Mouse (Mus musculus): Measurements from ENCODE around the gene Sapcd1. TPM values are rescaled to one million over a fixed set of nuclear protein-coding genes. Genes with fewer than 3 reads are reported as not detected.

Sapcd1 gene
- polyA plus RNA-seq, 1 experiment from 2014 or later = 0.64 TPM

- no peak for ATAC-seq
- TF ChIP-seq CTCF (IDR thresholded peaks at IDR 0.05) = no peak
- in situ Hi-C loops (cut with MboI; ENCODE audit: low pct_unique_long_range_greater_than_20kb) = loop anchor here (5.0 kb wide), 1 partner anchor 42 kb away; no protein-coding TSS in a partner anchor
- H3K27me3 ChIP-seq = no peaks in the 10 kb centered on the region
- ChIA-PET CTCF (interaction anchor here (1.4 to 1.5 kb wide), 2 partner anchors 12 to 42 kb away, joined by 3 to 4 read pairs; partner anchors contain the start of gene Ly6g6e), POLR2A (interaction anchor here (1.1 kb wide), 1 partner anchor 16 kb away, joined by 5 read pairs; no protein-coding TSS in a partner anchor)
- no peak for DNase-seq (ENCODE audit: low read depth, low spot score)
Measured at GRCm38 (mm10) chr17:35064378-35064877, 36.6 kb upstream of the Sapcd1 start.

- ChIA-PET CTCF (interaction anchor here (1.5 kb wide), 1 partner anchor 43 kb away, joined by 3 read pairs; no protein-coding TSS in a partner anchor), POLR2A (interaction anchor here (0.6 to 1.3 kb wide), 3 partner anchors 15 to 45 kb away, joined by 3 to 7 read pairs (median 5); no protein-coding TSS in a partner anchor)
- ATAC-seq = no peak
- no peak for TF ChIP-seq CTCF (IDR thresholded peaks at IDR 0.05)
- in situ Hi-C loops (cut with MboI; ENCODE audit: low pct_unique_long_range_greater_than_20kb) = loop anchor here (5.0 kb wide), 1 partner anchor 41 kb away; no protein-coding TSS in a partner anchor
- no peak for DNase-seq (ENCODE audit: low read depth, low spot score)
- no peaks in the 10 kb centered on the region for H3K27me3 ChIP-seq
Measured at GRCm38 (mm10) chr17:35063466-35063865, 35.6 kb upstream of the Sapcd1 start.

- CTCF ChIA-PET = interaction anchor here (1.2 kb wide), 1 partner anchor 41 kb away, joined by 3 read pairs; no protein-coding TSS in a partner anchor
- TF ChIP-seq CTCF (IDR thresholded peaks at IDR 0.05) = no peak
- POLR2A ChIA-PET = interaction anchor here (0.6 to 1.3 kb wide), 2 partner anchors 10 to 25 kb away, joined by 3 read pairs; no protein-coding TSS in a partner anchor
- ATAC-seq (no peak), DNase-seq (ENCODE audit: low read depth, low spot score) (no peak)
- H3K27me3 ChIP-seq = no peaks in the 10 kb centered on the region
- in situ Hi-C loops (cut with MboI; ENCODE audit: low pct_unique_long_range_greater_than_20kb) = loop anchor here (5.0 kb wide), 1 partner anchor 39 kb away; no protein-coding TSS in a partner anchor
Measured at GRCm38 (mm10) chr17:35061299-35061698, 33.5 kb upstream of the Sapcd1 start.

GRCm38 (mm10) chr17:35060737-35061297 is 33.0 kb upstream of the Sapcd1 start:
- no peaks in the 10 kb centered on the region for H3K27me3 ChIP-seq
- ATAC-seq (no peak), DNase-seq (ENCODE audit: low read depth, low spot score) (no peak)
- ChIA-PET POLR2A (interaction anchor here (0.6 to 1.3 kb wide), 2 partner anchors 9 to 25 kb away, joined by 3 read pairs; no protein-coding TSS in a partner anchor), CTCF (interaction anchor here (1.2 kb wide), 1 partner anchor 40 kb away, joined by 3 read pairs; no protein-coding TSS in a partner anchor)
- in situ Hi-C loops (cut with MboI; ENCODE audit: low pct_unique_long_range_greater_than_20kb) = loop anchor here (5.0 kb wide), 1 partner anchor 39 kb away; no protein-coding TSS in a partner anchor
- TF ChIP-seq CTCF (IDR thresholded peaks at IDR 0.05) = no peak

GRCm38 (mm10) chr17:35060071-35060470 is 32.3 kb upstream of the Sapcd1 start:
- H3K27me3 ChIP-seq = no peaks in the 10 kb centered on the region
- DNase-seq (ENCODE audit: low read depth, low spot score) = no peak
- CTCF ChIA-PET = interaction anchor here (0.8 to 1.4 kb wide), 5 partner anchors 9 to 40 kb away, joined by 3 to 5 read pairs (median 3); partner anchors contain the start of gene Ly6g6f
- no peak for ATAC-seq
- POLR2A ChIA-PET = interaction anchor here (0.7 to 1.6 kb wide), 6 partner anchors 8 to 109 kb away, joined by 3 to 9 read pairs (median 3); no protein-coding TSS in a partner anchor
- no peak for TF ChIP-seq CTCF (IDR thresholded peaks at IDR 0.05)
- in situ Hi-C loops (cut with MboI; ENCODE audit: low pct_unique_long_range_greater_than_20kb) = loop anchor here (5.0 kb wide), 1 partner anchor 38 kb away; no protein-coding TSS in a partner anchor

GRCm38 (mm10) chr17:35058911-35059892 is 31.4 kb upstream of the Sapcd1 start, which contains the start of gene Ddah2:
Gene Ddah2, plus strand, starts transcription at chr17:35059035.
- CTCF ChIA-PET = interaction anchor here (0.8 to 1.4 kb wide), 6 partner anchors 8 to 39 kb away, joined by 3 to 5 read pairs (median 3); partner anchors contain the start of gene Ly6g6f
- POLR2A ChIA-PET = interaction anchor here (0.7 to 1.8 kb wide), 9 partner anchors 7 to 108 kb away, joined by 3 to 9 read pairs (median 3); partner anchors contain the start of gene Clic1
- ATAC-seq = peak; percentile 70
- no peaks in the 10 kb centered on the region for H3K27me3 ChIP-seq
- no peak for TF ChIP-seq CTCF (IDR thresholded peaks at IDR 0.05)
- no peak for DNase-seq (ENCODE audit: low read depth, low spot score)
- in situ Hi-C loops (cut with MboI; ENCODE audit: low pct_unique_long_range_greater_than_20kb) = no loop called here

GRCm38 (mm10) chr17:35058316-35058715 is 30.5 kb upstream of the Sapcd1 start:
- ChIA-PET CTCF (interaction anchor here (1.1 kb wide), 1 partner anchor 17 kb away, joined by 3 read pairs; no protein-coding TSS in a partner anchor), POLR2A (interaction anchor here (0.7 to 1.8 kb wide), 5 partner anchors 9 to 48 kb away, joined by 4 to 9 read pairs (median 4); partner anchors contain the start of gene Clic1)
- in situ Hi-C loops (cut with MboI; ENCODE audit: low pct_unique_long_range_greater_than_20kb) = no loop called here
- TF ChIP-seq CTCF (IDR thresholded peaks at IDR 0.05) = no peak
- no peak for DNase-seq (ENCODE audit: low read depth, low spot score)
- H3K27me3 ChIP-seq = no peaks in the 10 kb centered on the region
- no peak for ATAC-seq

GRCm38 (mm10) chr17:35057090-35057489 is 29.3 kb upstream of the Sapcd1 start:
- in situ Hi-C loops (cut with MboI; ENCODE audit: low pct_unique_long_range_greater_than_20kb) = no loop called here
- POLR2A ChIA-PET = interaction anchor here (0.9 kb wide), 1 partner anchor 27 kb away, joined by 4 read pairs; no protein-coding TSS in a partner anchor
- DNase-seq (ENCODE audit: low read depth, low spot score) = no peak
- CTCF ChIA-PET = no interaction called here
- H3K27me3 ChIP-seq = no peaks in the 10 kb centered on the region
- ATAC-seq = no peak
- no peak for TF ChIP-seq CTCF (IDR thresholded peaks at IDR 0.05)

- TF ChIP-seq CTCF (IDR thresholded peaks at IDR 0.05) = no peak
- no peak for ATAC-seq
- DNase-seq (ENCODE audit: low read depth, low spot score) = no peak
- CTCF ChIA-PET = interaction anchor here (0.9 kb wide), 1 partner anchor 32 kb away, joined by 3 read pairs; no protein-coding TSS in a partner anchor
- no peaks in the 10 kb centered on the region for H3K27me3 ChIP-seq
- in situ Hi-C loops (cut with MboI; ENCODE audit: low pct_unique_long_range_greater_than_20kb) = no loop called here
- POLR2A ChIA-PET = no interaction called here
Measured at GRCm38 (mm10) chr17:35055691-35056495, 28.1 kb upstream of the Sapcd1 start.

All from Patski (cell line).